Mouse (Mus musculus) kidney, postnatal 36 days (tissue): ENCODE measurements around the gene Il22ra1.

Experiments used
- DNase-seq, 2 experiments: peaks; one replicate each; pipeline ENCODE4 v3.0.0; 2021 to 2022; ENCODE audit warnings: mixed read lengths in 2 of 2

Il22ra1 gene

GRCm38 (mm10) chr4:135771592-135771991 is 43.6 kb downstream of the Il22ra1 start:
- DNase-seq, result no peak

- no peak for DNase-seq
These were observed 44.7 kb downstream of the Il22ra1 start for GRCm38 (mm10) chr4:135772671-135773070.

- DNase-seq, result no peak
These were observed 46.5 kb downstream of the Il22ra1 start for GRCm38 (mm10) chr4:135774496-135774895.

- DNase-seq, result no peak
These were observed 48.9 kb downstream of the Il22ra1 start for GRCm38 (mm10) chr4:135776850-135777249.

GRCm38 (mm10) chr4:135779661-135780060 is 51.7 kb downstream of the Il22ra1 start:
- DNase-seq, result no peak

GRCm38 (mm10) chr4:135780255-135780654 is 52.3 kb downstream of the Il22ra1 start:
- peak in 1 of 2 experiments; percentile 31 for DNase-seq

- no peak for DNase-seq
These were observed 53.3 kb downstream of the Il22ra1 start for GRCm38 (mm10) chr4:135781304-135781703.

GRCm38 (mm10) chr4:135786581-135786980 is 58.6 kb downstream of the Il22ra1 start:
- DNase-seq, result peak; percentile 25 to 53

- peak; percentile 44 to 71 for DNase-seq
These were observed 59.3 kb downstream of the Il22ra1 start for GRCm38 (mm10) chr4:135787271-135787670.

- no peak for DNase-seq
These were observed 61.2 kb downstream of the Il22ra1 start for GRCm38 (mm10) chr4:135789135-135789534.

- no peak for DNase-seq
These were observed 64.8 kb downstream of the Il22ra1 start for GRCm38 (mm10) chr4:135792821-135793220.

- peak in 1 of 2 experiments; percentile 17 for DNase-seq
These were observed 70.0 kb downstream of the Il22ra1 start for GRCm38 (mm10) chr4:135797931-135798330.

- DNase-seq, result peak; percentile 95 to 96
These were observed 73.6 kb downstream of the Il22ra1 start for GRCm38 (mm10) chr4:135801543-135801942.
